Mouse (Mus musculus) brain, embryonic 14.5 days (tissue): Measurements from ENCODE around the gene Ndrg3.

Experiments used
- CTCF ChIP-seq: fragments of 200-500 bp; IDR thresholded peaks from 2 replicates; pipeline ENCODE4 v1.5.1; 2012; ENCODE audit warnings: inconsistent platforms, mild to moderate bottlenecking, moderate library complexity, borderline replicate concordance; ENCODE audit not compliant: insufficient read depth, insufficient read length; ENCODE audit errors: extremely low read depth
- POLR2A ChIP-seq: fragments of 200-500 bp; IDR thresholded peaks from 2 replicates; pipeline ENCODE4 v1.6.1; 2012; ENCODE audit warnings: mild to moderate bottlenecking, inconsistent platforms, borderline replicate concordance; ENCODE audit not compliant: poor library complexity, insufficient read depth, insufficient read length, severe bottlenecking; ENCODE audit errors: extremely low read depth

DNA sequence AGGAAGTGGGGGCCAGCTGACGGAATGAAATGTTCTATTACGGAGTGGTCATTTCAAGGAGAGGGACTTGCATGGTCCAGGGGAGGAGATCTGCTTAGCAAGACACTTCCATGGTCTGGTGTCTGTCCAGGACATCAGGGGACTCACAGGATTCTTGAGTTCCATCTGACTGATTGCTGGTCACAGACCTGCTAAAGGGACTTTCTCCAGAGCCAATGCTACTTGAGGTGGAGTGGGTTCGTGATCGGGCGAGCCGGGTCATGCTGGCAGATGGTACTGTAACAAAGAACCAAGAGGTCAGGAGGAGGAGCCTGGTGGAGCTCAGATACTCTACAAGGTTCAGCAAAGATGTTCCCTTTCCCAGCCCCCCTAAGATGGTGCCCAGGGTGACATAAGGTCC lies 63.2 kb downstream of the Ndrg3 start:
- TF ChIP-seq POLR2A = no peak
- no peak for TF ChIP-seq CTCF
